Mouse (Mus musculus) C2C12 (cell line): ENCODE data around the gene Fgf4.

Experiments
- CEBPB ChIP-seq: IDR thresholded peaks from one replicate; pipeline ENCODE4 v1.6.1; 2011; ENCODE audit warnings: low read depth, mild to moderate bottlenecking, control low read depth, moderate library complexity
- CTCF ChIP-seq: IDR thresholded peaks from one replicate; pipeline ENCODE4 v1.5.1; 2011; ENCODE audit not compliant: control insufficient read depth, insufficient read depth, insufficient read length
- MYOD1 ChIP-seq: IDR thresholded peaks from one replicate; pipeline ENCODE4 v1.6.1; 2011; ENCODE audit warnings: low read depth; ENCODE audit not compliant: control insufficient read depth, insufficient read length
- USF1 ChIP-seq: IDR thresholded peaks from one replicate; pipeline ENCODE4 v1.6.1; 2011; ENCODE audit warnings: low read depth, mild to moderate bottlenecking, control low read depth, moderate library complexity

DNA sequence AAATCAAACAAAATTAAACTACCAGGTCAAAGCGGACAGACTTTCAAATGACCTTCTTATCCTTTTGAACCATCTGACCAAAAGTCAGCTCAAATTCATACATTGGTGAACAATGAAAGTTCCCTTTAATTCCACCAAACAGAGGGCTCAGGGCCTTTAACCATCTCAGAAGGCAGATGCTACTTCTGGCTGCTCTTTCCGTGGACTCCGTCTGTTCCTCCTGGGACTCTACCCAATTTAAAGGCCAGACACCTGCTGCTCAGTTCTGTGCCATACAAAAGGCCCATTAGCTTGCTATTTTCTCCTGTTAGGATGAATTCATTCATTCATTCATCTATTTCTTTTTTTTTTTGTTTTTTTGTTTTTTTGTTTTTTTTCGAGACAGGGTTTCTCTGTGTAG lies 65.7 kb downstream of the Fgf4 start:
- TF ChIP-seq CTCF (no peak), MYOD1 (no peak), USF1 (no peak), CEBPB (no peak)
